Mouse (Mus musculus) liver, adult 2 months (tissue): ENCODE results near the gene Gm7257.

Experiments used
- CTCF ChIP-seq: fragments of 200-500 bp; IDR thresholded peaks from 2 replicates; pipeline ENCODE4 v1.5.1; 2011; ENCODE audit warnings: low read depth, low read length, control low read depth
- POLR2A ChIP-seq: fragments of 200-500 bp; IDR thresholded peaks from 2 replicates; pipeline ENCODE4 v1.6.1; 2011; ENCODE audit warnings: low read length, control low read depth; ENCODE audit not compliant: insufficient read depth; ENCODE audit errors: extremely low read depth

DNA sequence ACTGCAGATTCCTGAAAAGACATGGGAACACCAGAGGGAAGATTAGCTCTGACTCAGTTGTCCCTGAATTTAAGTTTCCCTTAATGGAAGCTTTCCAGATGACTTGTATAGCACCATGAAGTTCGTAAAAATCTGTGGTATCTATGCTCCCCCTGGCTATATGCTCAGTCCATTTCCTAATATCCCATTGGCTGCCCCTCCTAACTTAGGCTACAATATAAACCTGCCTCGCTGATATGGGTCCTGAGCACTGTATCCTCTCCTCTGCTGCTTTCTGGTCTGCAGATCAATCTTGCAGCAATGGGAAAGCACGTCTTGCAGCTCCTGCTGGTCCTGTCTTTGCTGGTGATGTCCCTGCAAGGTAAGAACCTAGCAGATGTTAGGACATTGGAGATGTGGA is 43.7 kb downstream of the Gm7257 start, which contains the start of gene Gm9513:
- TF ChIP-seq POLR2A (no peak), CTCF (no peak)
